Mouse (Mus musculus) Patski (cell line): ENCODE results near the gene Tmem132b. TPM values are rescaled to one million over a fixed set of nuclear protein-coding genes. Genes with fewer than 3 reads are reported as not detected.

Source experiments
- ATAC-seq: fragments of 100-300 bp; one replicate; pipeline ENCODE4 v1.8.0; 2021
- CTCF ChIA-PET: fragments of 350-600 bp; sonication (Branson Sonifier 250); formaldehyde crosslinking; loops from one replicate; lab custom pipeline; 2022; ENCODE audit warnings: inconsistent platforms; lab: Charles Lee
- POLR2A ChIA-PET: fragments of 350-600 bp; sonication (Branson Sonifier 250); formaldehyde crosslinking; loops from one replicate; lab custom pipeline; 2022; ENCODE audit warnings: antibody characterized with exemption, inconsistent platforms; lab: Charles Lee
- DNase-seq: peaks from one replicate; pipeline ENCODE4 v3.0.0-alpha.2; 2011; ENCODE audit warnings: low read depth, low spot score
- H3K27me3 ChIP-seq: fragments of 371-371 bp; one replicate; pipeline ENCODE4 v1.5.1; 2021
- CTCF ChIP-seq: fragments of 100-300 bp; IDR thresholded peaks from one replicate; pipeline ENCODE4 v1.5.1; 2021
- in situ Hi-C: fragments of 300-500 bp; cut with MboI; formaldehyde crosslinking; loops from 3 replicates; pipeline ENCODE4 v1.11.1; 2018; ENCODE audit warnings: low pct_unique_long_range_greater_than_20kb, mixed read lengths
- polyA plus RNA-seq: library from polyadenylated mRNA; unstranded; gene quantifications from one replicate; pipeline ENCODE4 v1.2.3, GENCODE M21; 2021

Gene Tmem132b
- polyA plus RNA-seq, 1 experiment from 2014 or later = not detected

- in situ Hi-C loops = no loop called here
- no peaks in the 10 kb centered on the region for H3K27me3 ChIP-seq
- ATAC-seq (no peak), DNase-seq (no peak)
- ChIA-PET CTCF (no interaction called here), POLR2A (no interaction called here)
- TF ChIP-seq CTCF = no peak
These were observed 273.8 kb downstream of the Tmem132b start for GRCm38 (mm10) chr5:125805327-125805726.

GRCm38 (mm10) chr5:125807861-125808260 is 276.3 kb downstream of the Tmem132b start:
- ChIA-PET POLR2A (no interaction called here), CTCF (no interaction called here)
- no peak for TF ChIP-seq CTCF
- in situ Hi-C loops = no loop called here
- no peak for DNase-seq
- no peak for ATAC-seq
- no peaks in the 10 kb centered on the region for H3K27me3 ChIP-seq

GRCm38 (mm10) chr5:125829342-125829741 is 297.8 kb downstream of the Tmem132b start:
- ChIA-PET POLR2A (interaction anchor here (0.7 kb wide), 1 partner anchor 10 kb away, joined by 3 read pairs; no protein-coding TSS in a partner anchor), CTCF (interaction anchor here (1.1 kb wide), 1 partner anchor 9 kb away, joined by 3 read pairs; no protein-coding TSS in a partner anchor)
- TF ChIP-seq CTCF = no peak
- ATAC-seq (no peak), DNase-seq (no peak)
- in situ Hi-C loops = no loop called here
- H3K27me3 ChIP-seq = no peaks in the 10 kb centered on the region

- ChIA-PET POLR2A (no interaction called here), CTCF (no interaction called here)
- TF ChIP-seq CTCF = no peak
- in situ Hi-C loops = no loop called here
- no peak for ATAC-seq
- no peak for DNase-seq
- H3K27me3 ChIP-seq = no peaks in the 10 kb centered on the region
These were observed 304.3 kb downstream of the Tmem132b start for GRCm38 (mm10) chr5:125835890-125836289.

GRCm38 (mm10) chr5:125836761-125837160 is 305.2 kb downstream of the Tmem132b start:
- ChIA-PET CTCF (interaction anchor here (0.6 kb wide), 1 partner anchor 1273 kb away, joined by 3 read pairs; no protein-coding TSS in a partner anchor), POLR2A (no interaction called here)
- ATAC-seq (no peak), DNase-seq (no peak)
- no peak for TF ChIP-seq CTCF
- H3K27me3 ChIP-seq = no peaks in the 10 kb centered on the region
- in situ Hi-C loops = no loop called here

Other genes with a start within 250 kb of the Tmem132b start
- 59.7 TPM for gene Scarb1, start 190.7 kb upstream of the Tmem132b start, polyA plus RNA-seq
- gene Gm10382, start 142.5 kb upstream of the Tmem132b start, polyA plus RNA-seq = 4.1 TPM
- 1,637 TPM for gene Ubc, start 141.6 kb upstream of the Tmem132b start, polyA plus RNA-seq
- gene Dhx37, start 97.7 kb upstream of the Tmem132b start, polyA plus RNA-seq = 42.0 TPM
- gene Bri3bp, start 90.2 kb upstream of the Tmem132b start, polyA plus RNA-seq = 83.7 TPM
- 49.4 TPM for gene Aacs, start 56.0 kb upstream of the Tmem132b start, polyA plus RNA-seq